Mouse (Mus musculus): ENCODE results near the gene Olfr699.

- TF ChIP-seq POLR2A (IDR thresholded peaks at IDR 0.05; ENCODE audit: borderline replicate concordance, insufficient read depth, low read length) = no peak
- TF ChIP-seq CTCF (IDR thresholded peaks at IDR 0.05; ENCODE audit: borderline replicate concordance, insufficient read depth, low read depth, low read length) = no peak
These were observed 34.2 kb downstream of the Olfr699 start for GRCm38 (mm10) chr7:106758800-106759199.
